Mouse (Mus musculus): ENCODE measurements around the gene Csrp3. TPM values are rescaled to one million over a fixed set of nuclear protein-coding genes. Genes with fewer than 3 reads are reported as not detected.

Csrp3 gene
- total RNA-seq, 2 experiments from 2014 or later, result 0.38 TPM; not detected in 1

- DNase-seq (ENCODE audit: low spot score in 2 of 2), result no peak
These were observed 22.3 kb upstream of the Csrp3 start for GRCm38 (mm10) chr7:48870144-48870543.

GRCm38 (mm10) chr7:48867576-48867975, 19.7 kb upstream of the Csrp3 start:
- no peak for DNase-seq (ENCODE audit: low spot score in 2 of 2)

- DNase-seq (ENCODE audit: low spot score in 2 of 2), result no peak
These were observed 17.0 kb upstream of the Csrp3 start for GRCm38 (mm10) chr7:48864671-48865458.

GRCm38 (mm10) chr7:48864199-48864598, 16.4 kb upstream of the Csrp3 start:
- no peak for DNase-seq (ENCODE audit: low spot score in 2 of 2)

GRCm38 (mm10) chr7:48861796-48862195, 14.0 kb upstream of the Csrp3 start:
- no peak for DNase-seq (ENCODE audit: low spot score in 2 of 2)

- DNase-seq (ENCODE audit: low spot score in 2 of 2), result no peak
These were observed 13.1 kb upstream of the Csrp3 start for GRCm38 (mm10) chr7:48860948-48861347.

DNA sequence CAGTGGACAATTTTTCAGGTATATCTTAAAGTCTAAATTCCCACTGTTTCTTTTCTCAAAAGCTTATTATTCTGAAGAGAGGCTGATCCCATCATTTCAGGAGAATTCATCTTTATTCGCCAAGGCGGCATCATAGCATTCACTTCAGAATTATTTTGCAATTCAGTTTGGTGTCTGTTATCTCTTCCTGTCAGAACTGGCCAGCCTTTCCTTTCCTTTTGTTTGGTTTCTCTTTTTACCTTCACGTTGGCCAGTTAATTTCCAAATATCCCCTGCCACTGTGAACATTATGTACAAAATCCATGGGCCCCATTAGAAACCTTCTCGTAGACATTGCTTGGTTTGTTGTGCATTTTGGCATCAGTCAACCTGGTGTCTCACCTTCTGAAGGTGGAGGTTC, 11.5 kb upstream of the Csrp3 start:
- no peak for DNase-seq (ENCODE audit: low spot score in 2 of 2)

- DNase-seq (ENCODE audit: low spot score in 2 of 2), result no peak
These were observed 10.4 kb upstream of the Csrp3 start for GRCm38 (mm10) chr7:48858257-48858656.

DNA sequence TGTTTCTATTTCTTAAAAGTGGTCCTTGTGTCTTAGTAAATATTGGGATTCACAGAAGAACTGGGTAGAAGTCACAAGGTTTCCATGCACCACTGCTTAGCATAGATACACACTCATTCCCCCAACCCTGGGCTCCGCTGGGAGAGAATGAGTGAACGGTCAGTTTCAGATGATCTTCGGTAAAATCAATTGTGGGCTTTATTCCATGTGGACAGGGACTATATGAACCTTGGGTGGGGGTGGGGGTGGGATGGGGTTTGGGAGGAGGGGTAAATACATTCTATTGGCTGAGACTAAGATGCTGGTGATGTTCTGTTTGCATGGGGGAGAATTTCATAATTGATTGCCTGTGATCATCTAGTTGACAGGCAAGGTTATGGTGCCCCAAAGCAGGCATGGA, 7.6 kb upstream of the Csrp3 start:
- no peak for DNase-seq (ENCODE audit: low spot score in 2 of 2)

DNA sequence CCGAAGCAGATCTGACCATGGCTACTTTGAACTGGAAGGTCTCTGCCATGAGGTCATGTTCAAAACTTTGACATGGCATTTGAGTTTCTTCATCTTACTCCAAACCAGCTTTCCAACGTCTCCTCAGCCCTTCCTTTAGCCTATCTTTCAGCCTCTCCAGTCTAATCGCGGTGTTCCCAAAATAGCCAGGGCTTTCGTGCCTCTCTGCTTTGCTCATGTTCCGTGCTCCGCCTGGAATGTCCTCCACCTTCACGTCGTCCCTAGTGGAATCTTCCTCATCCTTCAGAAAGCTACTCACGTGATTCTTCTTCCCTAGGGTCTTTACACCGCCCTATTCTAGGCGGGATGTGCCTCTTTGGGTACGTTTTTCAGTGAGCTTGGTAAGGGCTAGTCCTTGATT, 5.7 kb upstream of the Csrp3 start:
- no peak for DNase-seq (ENCODE audit: low spot score in 2 of 2)

- DNase-seq (ENCODE audit: low spot score in 2 of 2), result no peak
These were observed 3.8 kb upstream of the Csrp3 start for GRCm38 (mm10) chr7:48851529-48852104.

DNA sequence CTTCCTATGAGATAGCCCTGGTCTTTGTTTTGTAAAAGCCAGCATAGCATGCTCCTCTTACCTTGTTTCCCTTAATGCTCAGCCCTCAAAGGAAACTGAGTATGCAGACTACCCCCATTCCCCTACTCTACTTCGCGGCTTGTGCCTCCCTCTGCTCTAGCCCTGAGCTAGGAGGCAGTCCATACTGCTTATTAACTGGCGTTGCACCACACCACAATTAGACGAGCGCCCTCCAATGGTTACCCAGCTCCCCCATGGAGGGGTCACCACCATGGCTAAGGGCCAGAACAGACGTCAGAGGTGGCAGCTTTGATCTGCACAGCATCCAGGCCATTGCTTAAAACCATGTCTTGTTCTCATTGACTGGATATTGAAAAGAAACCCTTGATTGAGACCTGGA, 1.1 kb downstream of the Csrp3 start:
- no peak for DNase-seq (ENCODE audit: low spot score in 2 of 2)

DNA sequence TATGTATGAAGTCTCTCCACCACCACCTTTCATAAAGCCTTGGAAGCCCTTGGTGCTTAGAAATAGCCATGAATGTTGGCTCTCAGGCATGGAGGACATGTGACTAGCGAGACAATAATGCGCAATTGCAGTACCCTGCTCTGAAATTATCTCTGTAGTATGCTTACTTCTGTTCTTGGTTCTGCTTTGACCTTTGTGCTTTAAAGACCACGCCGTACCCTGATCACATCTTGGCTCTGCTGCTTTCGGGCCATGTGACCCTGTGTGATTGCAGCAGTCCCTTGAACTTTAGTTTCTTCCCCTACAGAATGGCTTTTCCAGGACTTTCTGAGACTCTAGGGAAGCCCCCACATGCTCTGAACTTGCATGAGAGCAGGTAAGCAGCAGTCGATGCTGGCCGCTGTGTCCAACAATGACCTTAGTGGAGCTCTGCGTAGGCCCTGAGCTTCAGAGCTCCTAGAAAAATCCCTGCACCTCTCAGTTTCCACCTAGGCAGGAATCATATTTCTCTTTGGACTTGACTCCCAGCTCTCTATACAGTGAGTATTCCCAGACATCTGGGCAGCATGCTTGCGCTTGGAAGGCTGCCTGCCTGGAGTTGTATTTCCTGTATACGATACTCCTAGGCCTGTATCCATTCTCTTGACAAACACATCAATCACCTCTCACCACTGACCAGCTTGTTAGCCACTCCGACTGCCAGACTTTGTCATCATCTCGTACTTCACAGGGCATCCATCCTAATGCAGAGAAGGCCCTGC, 2.4 kb downstream of the Csrp3 start:
- DNase-seq (ENCODE audit: low spot score in 2 of 2), result no peak

- DNase-seq (ENCODE audit: low spot score in 2 of 2), result no peak
These were observed 4.3 kb downstream of the Csrp3 start for GRCm38 (mm10) chr7:48843541-48843940.

DNA sequence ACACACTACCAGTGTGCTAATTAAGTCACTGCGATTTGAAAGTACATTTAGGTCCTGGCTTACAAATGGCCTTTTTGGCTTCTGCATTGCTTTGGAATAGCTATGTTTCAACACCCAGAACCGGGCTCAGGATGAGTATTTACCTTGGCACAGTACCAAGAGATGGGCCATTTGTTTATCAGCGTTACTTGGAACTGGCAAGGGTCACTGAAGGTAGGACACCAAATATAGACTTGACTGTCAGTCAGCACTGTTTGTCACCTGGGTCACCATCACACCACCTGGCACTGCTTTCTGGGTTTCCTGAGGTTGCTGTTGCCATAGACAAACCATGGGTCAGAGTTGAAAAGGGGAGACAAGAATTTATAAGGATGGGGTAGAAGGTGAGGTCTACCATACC, 5.5 kb downstream of the Csrp3 start:
- DNase-seq (ENCODE audit: low spot score in 2 of 2), result no peak

- no peak for DNase-seq (ENCODE audit: low spot score in 2 of 2)
These were observed 6.3 kb downstream of the Csrp3 start for GRCm38 (mm10) chr7:48841538-48841937.

GRCm38 (mm10) chr7:48840545-48840944, 7.3 kb downstream of the Csrp3 start:
- DNase-seq (ENCODE audit: low spot score in 2 of 2), result no peak

GRCm38 (mm10) chr7:48838434-48838833, 9.4 kb downstream of the Csrp3 start:
- DNase-seq (ENCODE audit: low spot score in 2 of 2), result no peak

- DNase-seq (ENCODE audit: low spot score in 2 of 2), result no peak
These were observed 10.9 kb downstream of the Csrp3 start for GRCm38 (mm10) chr7:48836949-48837348.

GRCm38 (mm10) chr7:48834989-48835626, 12.7 kb downstream of the Csrp3 start:
- no peak for DNase-seq (ENCODE audit: low spot score in 2 of 2)

DNA sequence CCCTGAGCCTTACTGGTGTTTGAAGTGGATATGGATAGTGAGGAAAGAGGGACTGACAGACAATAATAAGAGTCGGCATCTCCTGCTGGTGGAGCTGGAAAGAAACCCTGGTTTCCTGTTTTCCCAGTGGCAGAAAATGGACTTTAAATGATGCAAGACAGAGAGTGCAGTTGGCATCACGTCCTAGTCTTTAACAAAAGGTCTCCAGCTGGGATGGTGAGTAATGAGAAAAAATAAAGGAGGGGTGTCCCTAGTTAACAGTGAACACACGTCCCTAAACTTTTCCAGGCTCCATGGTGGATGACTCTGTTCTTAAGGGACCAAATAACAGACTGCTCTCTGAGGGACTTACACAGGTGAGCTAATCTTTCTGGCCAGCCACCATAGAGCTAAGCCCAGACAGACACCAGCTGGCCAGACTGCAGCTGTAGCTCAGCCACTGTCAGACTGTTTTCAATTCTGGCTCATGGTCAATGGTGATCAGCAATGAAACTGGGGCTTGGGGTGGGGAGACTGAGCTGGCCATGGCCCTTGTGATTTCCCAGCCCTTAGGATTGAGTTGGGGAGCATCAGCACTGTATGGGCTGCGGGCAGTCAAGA, 13.4 kb downstream of the Csrp3 start:
- no peak for DNase-seq (ENCODE audit: low spot score in 2 of 2)
